Mouse (Mus musculus): ENCODE results near the gene Klhl2. TPM values are rescaled to one million over a fixed set of nuclear protein-coding genes. Genes with fewer than 3 reads are reported as not detected.
A peak's percentile ranks its signal among the peaks of the same experiment; 100 is the strongest.

The Klhl2 gene
- total RNA-seq (2012; rRNA removed) (11.1 and 12.1 TPM in 2 replicates), polyA plus RNA-seq (2012; ENCODE audit: insufficient read depth in 1 of 2, insufficient read length in 2 of 2, low read depth in 1 of 2, low replicate concordance in 2 of 2, missing spikeins in 1 of 2) (10 to 100 TPM in 1 of 2 experiments, not detected in 1; 11.5 TPM)

GRCm38 (mm10) chr8:64849897-64850541, at the start of gene Klhl2:
TSS of gene Klhl2 (minus strand) at chr8:64850017.
- H3K27ac ChIP-seq (ENCODE audit: control insufficient read depth, low read depth, low read length), result no peak within 1 kb of the TSS
- peak; percentile 76 for DNase-seq (ENCODE audit: low read depth, low spot score)
- 0 out of 4 replicates have a peak, but pooled peaks cover 0 to 5% of the 10 kb centered on the region in 2 experiments for H3K4me1 ChIP-seq (ENCODE audit: control insufficient read depth in 1 of 2, insufficient read depth in 2 of 2, low read length in 2 of 2)
- H3K79me2 ChIP-seq (ENCODE audit: control insufficient read depth, insufficient read depth, low read length, poor library complexity), result peaks cover 18% of the 10 kb centered on the region
- no peaks in the 10 kb centered on the region for H3K9me3 ChIP-seq (replicated peaks; ENCODE audit: insufficient read depth, low read length)
- peak within 1 kb of the TSS; percentile 47 for H3K9ac ChIP-seq (ENCODE audit: control insufficient read depth, low read depth, low read length, poor library complexity, severe bottlenecking)
- peaks cover 0 to 1% of the 10 kb centered on the region in 2 experiments; a peak in 2 of 4 replicates for H3K27me3 ChIP-seq (ENCODE audit: control insufficient read depth in 1 of 2, insufficient read depth in 2 of 2, low read length in 2 of 2)
- TF ChIP-seq MYB (IDR thresholded peaks at IDR 0.05; ENCODE audit: low read depth, low read length) (no peak), MAFK (IDR thresholded peaks at IDR 0.05; ENCODE audit: borderline replicate concordance, low read depth, low read length) (no peak), UBTF (IDR thresholded peaks at IDR 0.05; ENCODE audit: borderline replicate concordance, insufficient read depth, low read depth, low read length) (no peak), ZKSCAN1 (IDR thresholded peaks at IDR 0.05; ENCODE audit: low read depth, low read length) (no peak), HCFC1 (IDR thresholded peaks at IDR 0.05; ENCODE audit: low read depth, low read length) (peak; percentile 53), POLR2A (IDR thresholded peaks at IDR 0.05; ENCODE audit: control insufficient read depth in 1 of 2, insufficient read depth in 1 of 2, low read depth in 1 of 2, low read length in 2 of 2, poor library complexity in 1 of 2) (peak; percentile 54 to 66; a peak in 2 of 4 replicates), NRF1 (IDR thresholded peaks at IDR 0.05; ENCODE audit: insufficient read depth, low read depth, low read length, poor library complexity, severe bottlenecking) (peak; percentile 59; the same call in 1 of the 2 replicates), RAD21 (IDR thresholded peaks at IDR 0.05; ENCODE audit: low read depth, low read length) (no peak), MAZ (IDR thresholded peaks at IDR 0.05; ENCODE audit: low read depth, low read length) (peak; percentile 76; the same call in 1 of the 2 replicates), ELF1 (IDR thresholded peaks at IDR 0.05; ENCODE audit: low read depth, low read length) (peak; percentile 82)
- peak within 1 kb of the TSS; percentile 75 to 77 for H3K4me3 ChIP-seq (ENCODE audit: control insufficient read depth in 1 of 2, insufficient read depth in 1 of 2, low read depth in 2 of 2, low read length in 2 of 2)
- peaks cover 0 to 5% of the 10 kb centered on the region in 2 experiments; a peak in 2 of 4 replicates for H3K36me3 ChIP-seq (ENCODE audit: control insufficient read depth in 1 of 2, insufficient read depth in 2 of 2, low read length in 2 of 2)

GRCm38 (mm10) chr8:64898710-64899109, 48.9 kb upstream of the Klhl2 start:
- Histone ChIP-seq H3K4me1 (ENCODE audit: control insufficient read depth in 1 of 2, insufficient read depth in 2 of 2, low read length in 2 of 2) (no peaks in the 10 kb centered on the region), H3K27ac (ENCODE audit: control insufficient read depth, low read depth, low read length) (no peak overlapping the region), H3K9me3 (replicated peaks; ENCODE audit: insufficient read depth, low read length) (no peaks in the 10 kb centered on the region), H3K27me3 (ENCODE audit: control insufficient read depth in 1 of 2, insufficient read depth in 2 of 2, low read length in 2 of 2) (no peaks in the 10 kb centered on the region), H3K9ac (ENCODE audit: control insufficient read depth, low read depth, low read length, poor library complexity, severe bottlenecking) (no peak overlapping the region), H3K4me3 (ENCODE audit: control insufficient read depth in 1 of 2, insufficient read depth in 1 of 2, low read depth in 2 of 2, low read length in 2 of 2) (no peak overlapping the region), H3K79me2 (ENCODE audit: control insufficient read depth, insufficient read depth, low read length, poor library complexity) (no peaks in the 10 kb centered on the region), H3K36me3 (ENCODE audit: control insufficient read depth in 1 of 2, insufficient read depth in 2 of 2, low read length in 2 of 2) (no peaks in the 10 kb centered on the region)
- no peak for TF ChIP-seq RCOR1 (IDR thresholded peaks at IDR 0.05; ENCODE audit: low read depth, low read length)
- no peak for TF ChIP-seq UBTF (IDR thresholded peaks at IDR 0.05; ENCODE audit: borderline replicate concordance, insufficient read depth, low read depth, low read length)
- no peak for TF ChIP-seq HCFC1 (IDR thresholded peaks at IDR 0.05; ENCODE audit: low read depth, low read length)
- no peak for TF ChIP-seq ZKSCAN1 (IDR thresholded peaks at IDR 0.05; ENCODE audit: low read depth, low read length)
- no peak for TF ChIP-seq ZC3H11A (IDR thresholded peaks at IDR 0.05; ENCODE audit: low read depth, low read length)
- TF ChIP-seq MYC (IDR thresholded peaks at IDR 0.05; ENCODE audit: low read depth, low read length), result no peak
- no peak for TF ChIP-seq EP300 (IDR thresholded peaks at IDR 0.05; ENCODE audit: low read depth in 1 of 2, low read length in 2 of 2)
- no peak for TF ChIP-seq USF1 (IDR thresholded peaks at IDR 0.05; ENCODE audit: low read depth, low read length)
- no peak for TF ChIP-seq KAT2A (conservative IDR thresholded peaks at IDR 0.05; ENCODE audit: low read depth, low read length)
- TF ChIP-seq MAX (IDR thresholded peaks at IDR 0.05; ENCODE audit: low read length), result no peak
- DNase-seq (ENCODE audit: low read depth, low spot score), result no peak
